Mouse (Mus musculus) thymus, postnatal 4 days (tissue): ENCODE measurements around the gene Pdlim1.
"Not testable (repeated sequence)": the region's sequence is repeated elsewhere in the genome, so short reads cannot be mapped to it uniquely, and the experiment has no call there.

ENCODE experiments used
- DNase-seq: peaks from one replicate; pipeline ENCODE4 v3.0.0; 2021

Gene Pdlim1

DNA sequence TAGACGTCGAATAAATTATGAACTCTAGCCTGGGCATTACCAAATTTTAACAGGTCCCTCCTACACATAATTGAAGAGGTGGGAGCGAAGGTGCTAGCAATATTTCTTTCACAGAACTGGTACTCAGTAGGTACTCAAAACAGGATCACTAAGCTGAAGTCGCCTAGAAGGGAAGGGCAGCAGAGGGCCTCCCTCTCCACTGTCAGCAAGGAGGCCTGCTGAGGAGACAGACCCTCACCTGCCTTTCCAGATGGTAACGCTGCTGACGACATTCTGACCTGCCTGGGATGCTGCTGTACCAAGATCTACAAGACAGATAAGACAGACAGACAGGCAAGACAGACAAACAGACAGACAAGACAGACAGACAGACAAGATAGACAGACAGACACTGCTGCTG, 31.3 kb downstream of the Pdlim1 start:
- no peak for DNase-seq

DNA sequence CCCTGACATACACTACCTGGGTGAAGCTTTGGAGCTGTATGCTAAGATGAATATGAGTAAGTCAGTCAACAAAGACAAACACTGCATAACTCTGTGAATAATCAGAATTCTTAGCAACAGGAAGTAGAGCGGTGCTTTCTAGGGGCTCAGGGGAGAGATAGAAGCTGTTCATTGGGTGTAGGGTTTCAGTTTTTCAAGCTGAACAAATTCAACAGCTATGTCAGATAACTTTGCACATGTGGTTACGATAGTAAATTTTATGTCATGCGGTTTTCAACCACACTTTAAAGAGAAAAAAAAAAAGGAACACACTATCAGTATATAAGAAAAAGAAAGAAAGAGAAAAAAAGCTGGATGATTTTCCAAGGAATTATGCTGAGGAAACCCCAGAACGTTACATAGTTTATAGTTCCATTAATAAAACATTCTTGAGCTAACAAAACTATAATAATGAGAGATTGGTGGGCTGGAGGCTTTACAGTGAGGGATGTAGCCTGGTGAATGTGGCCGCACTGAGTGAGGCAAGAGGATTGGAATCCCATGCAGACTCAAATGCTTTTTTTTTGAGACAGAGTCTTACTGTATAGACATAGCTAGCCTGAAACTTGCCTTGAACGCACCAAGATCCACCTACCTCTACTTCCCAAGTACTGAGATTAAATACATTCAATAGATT, 33.3 kb downstream of the Pdlim1 start:
- DNase-seq = no peak

DNA sequence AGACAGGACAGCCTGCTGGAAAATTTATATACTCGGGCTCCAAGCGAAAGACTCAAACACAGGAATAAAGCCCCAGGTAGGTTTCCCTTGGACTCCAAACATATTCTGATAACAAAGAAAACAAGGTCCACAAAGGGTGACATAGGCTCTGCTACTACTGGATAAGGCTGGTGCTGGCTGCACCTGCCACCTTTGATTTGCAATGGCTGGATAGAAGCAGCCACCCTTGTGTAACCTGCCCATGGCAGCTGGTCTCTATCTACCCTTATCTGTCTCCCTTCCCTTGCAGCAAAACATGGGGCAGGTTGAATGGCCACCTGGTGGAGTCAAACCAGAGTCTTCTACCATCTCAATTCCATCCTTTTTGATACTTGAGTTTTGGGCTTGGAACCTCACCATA, 39.1 kb downstream of the Pdlim1 start:
- no peak for DNase-seq

DNA sequence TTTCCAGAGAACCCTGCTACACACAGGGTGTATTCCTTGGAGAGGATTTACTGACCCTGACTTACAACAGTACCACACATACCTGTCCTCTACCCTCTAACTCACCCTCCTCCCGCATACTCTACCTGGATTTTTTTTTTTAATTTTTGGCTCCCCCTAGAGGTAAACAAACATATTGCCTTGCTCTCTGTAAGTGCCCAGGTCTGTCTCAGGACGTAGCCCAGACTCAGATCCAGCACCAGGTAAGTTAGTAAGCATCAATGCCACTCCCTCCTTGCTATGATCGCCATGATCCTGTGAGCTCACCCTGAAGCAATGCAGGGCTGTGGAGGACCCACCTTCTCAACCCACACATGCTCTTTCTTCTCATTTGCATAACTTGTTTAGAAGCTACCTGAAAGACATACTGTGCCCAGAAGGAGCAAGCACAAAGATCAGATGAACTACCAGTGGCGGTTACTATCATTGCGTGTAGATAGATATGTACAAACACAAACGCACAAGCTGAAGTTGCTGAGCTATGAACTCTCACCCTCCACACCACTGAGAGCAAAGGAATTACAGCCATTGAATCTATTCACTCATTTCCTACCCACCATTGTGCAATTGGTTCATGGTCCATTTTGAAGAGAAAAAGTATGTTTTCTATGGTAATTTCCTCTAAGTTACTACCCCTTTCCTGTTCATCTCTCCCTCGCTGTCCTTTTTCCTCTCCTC, 39.7 kb downstream of the Pdlim1 start:
- DNase-seq = no peak

DNA sequence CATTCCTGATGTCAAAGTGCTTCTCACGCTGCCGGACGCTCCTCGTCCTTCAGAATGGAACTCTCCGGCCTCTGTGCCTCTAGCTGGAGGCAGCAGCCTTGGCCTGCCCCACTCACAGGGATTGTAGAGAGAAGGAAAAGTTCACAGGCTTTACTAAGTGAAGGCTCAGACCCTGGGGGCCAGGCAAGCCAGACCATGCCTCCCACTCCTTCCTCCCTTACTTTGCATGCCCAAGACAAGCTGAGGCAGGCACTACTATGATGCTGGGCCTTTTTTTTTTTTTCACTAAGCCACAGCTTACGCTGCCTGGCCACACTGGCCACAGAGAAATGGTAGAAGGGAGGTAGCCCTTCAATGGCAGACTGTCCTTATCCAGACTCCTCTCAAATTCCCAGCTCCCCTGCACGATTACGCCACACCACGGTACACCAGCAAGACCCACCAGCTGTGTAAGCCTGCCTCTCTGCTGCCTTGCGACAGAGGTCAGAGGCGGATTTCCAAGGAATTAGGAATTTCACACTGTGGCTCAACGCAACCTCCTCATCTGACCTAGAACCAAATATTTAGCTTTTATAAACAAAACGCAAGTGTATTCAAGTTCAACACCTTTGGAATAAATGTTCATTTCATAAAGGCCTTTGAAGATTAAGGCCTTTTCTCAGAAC, 40.4 kb downstream of the Pdlim1 start:
- no peak for DNase-seq

DNA sequence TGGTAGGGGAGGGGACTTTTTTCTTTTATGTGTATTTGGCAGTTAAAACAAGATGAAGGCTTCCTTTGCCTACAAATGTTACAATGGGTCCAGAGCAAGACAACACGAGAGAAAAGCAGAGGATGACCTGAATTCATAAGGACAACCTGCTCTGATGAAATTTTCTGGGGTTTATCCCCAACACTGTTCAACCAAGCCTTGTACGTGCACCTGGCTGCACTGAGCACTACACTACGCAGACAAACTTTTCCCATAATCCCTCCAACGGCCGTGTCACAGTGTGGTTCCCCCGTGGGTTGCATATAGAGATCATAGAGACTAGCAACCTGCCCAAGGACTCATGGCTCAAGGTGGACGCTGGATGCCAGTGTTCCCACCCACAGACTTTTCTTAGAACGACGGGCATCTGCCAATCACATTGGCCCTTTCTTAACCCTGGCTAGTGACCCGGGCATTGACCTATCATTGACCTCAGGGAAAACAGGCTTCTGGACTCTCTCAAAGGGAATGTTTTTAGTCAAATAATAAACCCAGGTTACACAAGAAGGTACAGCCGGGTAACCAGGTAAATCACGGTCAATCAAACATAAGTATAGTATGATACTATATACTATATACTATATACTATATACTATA, 45.0 kb downstream of the Pdlim1 start:
- DNase-seq = no peak

DNA sequence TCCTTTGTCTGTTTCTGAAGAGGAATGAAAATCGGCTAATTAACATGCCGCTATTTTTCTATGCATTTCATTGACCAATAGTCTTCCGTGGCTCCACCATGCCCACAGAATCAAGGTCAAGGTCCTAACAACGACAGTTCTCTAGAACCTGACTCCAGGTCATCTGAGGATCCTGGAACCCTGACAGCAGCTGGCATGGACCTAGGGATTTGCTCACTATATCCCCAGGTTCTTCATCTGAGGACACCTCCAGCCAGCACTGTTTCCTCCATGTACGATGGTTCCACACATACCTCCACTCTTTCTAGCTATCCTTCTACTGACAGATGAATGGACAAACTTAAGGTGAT, 45.9 kb downstream of the Pdlim1 start:
- DNase-seq = no peak

DNA sequence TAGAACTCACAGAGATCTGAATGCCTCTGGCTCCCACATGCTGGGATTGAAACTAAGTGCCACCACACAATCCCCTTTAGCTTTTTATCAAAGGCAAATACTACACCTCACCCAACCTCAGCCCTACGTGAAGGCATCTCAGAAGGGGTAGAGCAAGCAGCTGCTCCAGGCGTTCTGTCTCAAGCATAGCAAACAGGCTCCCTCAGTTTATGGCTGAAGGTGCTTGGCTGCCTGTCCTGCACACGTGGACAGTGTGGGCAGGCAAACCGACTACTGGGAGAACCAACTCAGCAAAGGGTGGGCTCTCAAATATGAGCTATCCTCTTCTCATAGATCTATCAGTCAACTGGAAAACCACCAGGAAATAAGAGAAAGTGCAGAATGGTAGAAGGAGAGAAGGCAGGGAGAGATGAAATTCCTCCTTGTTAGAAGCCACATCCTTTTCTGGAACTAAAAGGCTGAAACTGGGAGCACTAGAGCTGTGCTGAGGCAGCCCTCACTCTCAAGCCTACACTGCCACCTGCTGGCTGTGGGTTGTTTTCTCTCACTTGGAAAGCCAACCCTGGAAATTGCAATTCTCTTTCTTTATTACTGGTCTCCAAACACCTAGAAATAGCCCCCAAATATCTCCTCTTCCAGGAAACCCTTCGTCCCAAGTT, 46.4 kb downstream of the Pdlim1 start:
- DNase-seq = peak; percentile 84

DNA sequence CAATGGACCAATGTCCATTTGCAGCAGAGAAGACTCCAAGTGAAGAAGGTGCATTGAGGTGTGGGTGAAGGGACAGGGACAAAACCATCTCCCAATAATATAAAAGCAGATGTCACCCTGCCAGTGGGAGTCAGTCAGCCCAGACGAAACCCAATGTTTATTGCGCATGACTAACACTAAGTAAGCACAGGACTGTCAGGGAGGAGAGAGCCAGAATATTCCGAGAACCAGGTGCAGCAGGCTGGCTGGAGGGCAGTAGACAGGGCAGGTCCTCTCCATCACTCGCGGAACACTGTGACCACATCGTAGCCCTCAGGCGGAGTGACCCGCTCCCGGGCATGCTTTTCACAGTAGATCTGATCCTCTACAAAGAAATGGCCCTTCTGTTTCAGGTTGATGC, 49.3 kb downstream of the Pdlim1 start:
- not testable (repeated sequence) for DNase-seq

DNA sequence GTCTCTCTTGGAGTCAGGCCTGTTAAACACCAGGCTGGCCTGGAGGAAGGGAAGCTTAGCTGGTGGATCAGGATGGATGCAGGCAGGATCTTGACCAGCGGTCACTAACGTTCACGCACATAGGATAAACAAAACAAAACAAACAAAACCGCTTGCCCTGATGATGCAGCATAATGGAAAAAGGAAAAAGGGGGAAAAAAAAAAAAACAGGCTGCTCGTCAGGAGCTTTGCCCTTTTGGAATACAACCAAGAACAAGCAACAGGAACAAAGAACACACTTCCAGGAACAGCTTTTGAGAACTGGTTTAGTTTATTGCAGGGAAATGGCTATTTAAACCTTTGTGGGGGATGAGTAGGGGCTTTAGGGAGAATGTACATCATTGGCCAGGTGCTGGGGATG, 50.8 kb downstream of the Pdlim1 start:
- no peak for DNase-seq

DNA sequence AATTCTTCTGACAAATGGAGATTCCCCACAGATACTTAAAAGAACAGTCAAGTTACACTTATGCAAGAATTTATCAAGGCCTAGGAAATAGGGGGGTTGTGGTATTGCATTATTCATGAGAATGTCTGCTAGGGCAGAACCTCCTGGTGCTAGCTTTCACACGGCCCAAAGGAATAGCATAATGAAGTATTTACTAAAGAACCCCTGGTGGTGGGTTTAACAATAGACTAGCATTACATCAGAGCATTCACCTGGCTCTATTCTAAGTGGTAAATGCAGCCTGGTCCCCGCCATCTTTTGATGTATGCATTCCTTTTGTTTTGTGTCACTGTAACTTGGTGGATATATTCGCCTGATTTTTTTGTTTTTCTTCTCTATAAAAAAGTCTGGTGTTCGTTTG, 68.7 kb downstream of the Pdlim1 start:
- DNase-seq = not testable (repeated sequence)

DNA sequence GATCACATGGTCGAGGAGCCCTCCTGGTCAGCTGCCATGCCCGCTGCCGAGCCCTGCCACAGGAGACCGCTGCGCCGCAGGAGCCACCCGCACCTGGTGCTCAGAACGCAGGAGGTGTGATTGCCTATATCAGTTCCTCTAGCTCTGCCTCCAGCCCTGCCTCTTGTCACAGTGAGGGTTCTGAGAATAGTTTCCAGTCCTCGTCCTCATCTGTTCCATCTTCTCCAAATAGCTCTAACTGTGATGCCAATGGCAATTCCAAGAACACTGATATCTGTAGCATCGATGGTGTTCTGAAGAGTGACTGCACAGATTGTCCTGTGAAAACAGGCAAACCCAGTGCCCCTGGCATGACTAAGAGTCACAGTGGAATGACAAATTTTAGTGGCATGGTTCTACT, 81.0 kb downstream of the Pdlim1 start:
- no peak for DNase-seq

DNA sequence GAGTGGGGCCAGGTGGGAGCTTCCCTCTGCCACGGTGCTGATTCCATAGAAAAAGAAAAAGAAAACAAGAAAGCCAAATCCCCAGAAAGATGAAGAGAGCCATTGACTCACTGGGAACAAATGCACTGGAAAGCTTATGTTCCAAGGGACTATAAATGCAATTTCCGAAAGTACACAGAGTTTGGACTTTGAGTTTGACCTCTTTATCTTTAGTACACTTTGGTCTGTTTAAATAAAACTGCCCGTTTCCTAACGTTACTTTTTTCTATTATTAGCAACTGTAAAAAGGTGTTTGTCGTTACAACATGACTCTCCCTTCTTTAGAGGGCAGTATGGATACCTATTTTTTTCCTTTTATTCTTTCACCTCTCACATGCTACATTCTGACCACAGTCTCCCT, 84.5 kb downstream of the Pdlim1 start, which contains the start of gene Cyp2c70:
Gene Cyp2c70, minus strand, starts transcription at position 174 of the 400 bp plus-strand sequence.
- no peak for DNase-seq

DNA sequence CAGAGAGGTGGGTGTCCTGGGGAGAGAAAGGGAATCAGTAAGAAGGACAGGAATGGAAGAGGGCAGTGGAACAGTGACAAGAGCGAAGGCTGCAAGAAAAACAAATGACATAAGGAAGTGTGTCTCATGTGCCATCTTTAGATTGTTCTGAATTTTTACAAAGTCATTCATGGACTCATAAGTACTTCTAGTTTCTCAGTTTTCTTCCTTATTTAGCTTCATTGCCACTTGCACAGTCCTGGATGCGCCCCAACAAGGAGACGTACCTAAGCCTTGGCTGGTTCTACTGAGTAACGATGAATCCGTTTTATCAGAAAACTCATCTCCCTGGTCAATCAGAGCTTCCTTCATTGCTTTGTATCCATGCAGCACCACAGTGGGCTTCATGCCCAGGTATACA, 88.0 kb downstream of the Pdlim1 start:
- no peak for DNase-seq

DNA sequence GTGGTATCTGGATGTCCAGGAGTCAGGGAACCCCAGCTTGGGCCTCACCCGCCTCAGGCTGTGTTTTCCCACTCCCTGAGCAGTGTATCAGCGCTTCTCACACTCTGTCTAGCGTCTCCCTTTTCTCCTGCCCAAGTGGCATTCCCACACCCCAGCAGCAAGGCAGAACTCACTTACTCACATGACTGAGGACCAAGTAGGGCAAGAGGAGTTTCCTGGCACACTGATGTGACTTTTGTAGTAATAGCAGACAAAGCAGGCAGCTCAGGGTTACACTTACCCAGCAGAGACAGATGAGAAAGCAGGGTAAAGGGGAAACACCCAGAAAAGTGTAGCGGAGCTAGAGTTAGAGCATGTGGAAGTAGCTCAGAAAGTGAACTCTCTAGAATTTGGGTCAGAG, 93.3 kb downstream of the Pdlim1 start:
- DNase-seq = no peak
